Mouse (Mus musculus) limb, embryonic 14.5 days (tissue): Measurements from ENCODE around the gene Arap2. TPM values are rescaled to one million over a fixed set of nuclear protein-coding genes. Genes with fewer than 3 reads are reported as not detected.

Experiments
- ATAC-seq: fragments of 200-750 bp; cut with Nextera tagmentation; 2 replicates; pipeline ENCODE4 v1.8.0; 2017; ENCODE audit warnings: low read depth, moderate number of reproducible peaks, moderate TSS enrichment; ENCODE audit not compliant: low FRiP score
- DNase-seq: peaks from one replicate; pipeline ENCODE4 v3.0.0-alpha.2; 2015; ENCODE audit warnings: low spot score
- H3K27ac ChIP-seq: fragments of 300-500 bp; sonication (generic); replicated peaks from 2 replicates; pipeline ENCODE4 v1.5.1; 2014; ENCODE audit warnings: low read depth, mild to moderate bottlenecking, low read length, moderate library complexity, mixed read lengths
- H3K27me3 ChIP-seq: fragments of 300-500 bp; sonication (generic); 2 replicates; pipeline ENCODE4 v1.6.1; 2014; ENCODE audit warnings: low read length, mixed read lengths; ENCODE audit not compliant: control insufficient read depth, insufficient read depth
- H3K36me3 ChIP-seq: fragments of 300-500 bp; sonication (generic); 2 replicates; pipeline ENCODE4 v1.6.1; 2014; ENCODE audit warnings: mild to moderate bottlenecking, low read length, moderate library complexity, mixed read lengths; ENCODE audit not compliant: control insufficient read depth, insufficient read depth
- H3K4me1 ChIP-seq: fragments of 300-500 bp; sonication (generic); 2 replicates; pipeline ENCODE4 v1.6.1; 2014; ENCODE audit warnings: antibody characterized with exemption, low read length, mixed read lengths; ENCODE audit not compliant: control insufficient read depth, insufficient read depth
- H3K4me2 ChIP-seq: fragments of 300-500 bp; sonication (generic); replicated peaks from 2 replicates; pipeline ENCODE4 v1.6.1; 2014; ENCODE audit warnings: low read depth, mild to moderate bottlenecking, low read length, moderate library complexity; ENCODE audit not compliant: severe bottlenecking
- H3K4me3 ChIP-seq: fragments of 300-500 bp; sonication (generic); replicated peaks from 2 replicates; pipeline ENCODE4 v1.5.1; 2014; ENCODE audit warnings: low read length
- H3K9ac ChIP-seq: fragments of 300-500 bp; sonication (generic); 2 replicates; pipeline ENCODE4 v1.6.1; 2014; ENCODE audit warnings: mild to moderate bottlenecking, low read depth, low read length, moderate library complexity; ENCODE audit not compliant: severe bottlenecking
- H3K9me3 ChIP-seq: fragments of 300-500 bp; sonication (generic); 2 replicates; pipeline ENCODE4 v1.6.1; 2016; ENCODE audit warnings: low read length; ENCODE audit not compliant: control insufficient read depth
- POLR2A ChIP-seq: fragments of 200-500 bp; IDR thresholded peaks from 2 replicates; pipeline ENCODE4 v1.8.0; 2012; ENCODE audit warnings: inconsistent platforms, mild to moderate bottlenecking, moderate library complexity, borderline replicate concordance; ENCODE audit not compliant: insufficient read depth, insufficient read length; ENCODE audit errors: extremely low read depth
- WGBS: fragments of 180-500 bp; shearing (Covaris S2); extraction: QIAGEN DNeasy Blood & Tissue Kit; methylation state at CpG from one replicate; pipeline ENCODE4 v1.1.7; 2014; 5-methylcytosine and 5-hydroxymethylcytosine counted together
- polyA plus RNA-seq, 2 experiments: library from polyadenylated mRNA; depleted of rRNA in 1 of 2; stranded (reverse) in 1 of 2; unstranded in 1 of 2; fragments of >200 nt; fragmentation: Nextera tagmentation in 1 of 2; extraction: Ambion mirVana in 1 of 2; gene quantifications; 2 replicates each; pipeline versions ENCODE4 v1.2.1 to v1.2.3; 2012 to 2014

Gene Arap2
- polyA plus RNA-seq, 2 experiments: 2.4 to 8.0 TPM

- H3K27me3 ChIP-seq: no peaks in the 10 kb centered on the region
- no peaks in the 10 kb centered on the region for H3K36me3 ChIP-seq
- H3K4me2 ChIP-seq: no peak overlapping the region
- no peak for ATAC-seq
- TF ChIP-seq POLR2A: no peak
- H3K27ac ChIP-seq: no peak overlapping the region
- H3K9me3 ChIP-seq: no peaks in the 10 kb centered on the region
- no peak overlapping the region for H3K9ac ChIP-seq
- DNase-seq: no peak
- 93% methylated on average over 3 of the region's 3 CpGs for WGBS
- H3K4me1 ChIP-seq: no peaks in the 10 kb centered on the region
- no peak overlapping the region for H3K4me3 ChIP-seq
These were observed 191.6 kb downstream of the Arap2 start for GRCm38 (mm10) chr5:62574336-62574844.

Other genes with a start within 250 kb of the Arap2 start
- not detected in 2 replicates for gene Dthd1, start 47.7 kb upstream of the Arap2 start, polyA plus RNA-seq (2012; rRNA removed)
- gene Dthd1, start 47.7 kb upstream of the Arap2 start, polyA plus RNA-seq (2014; fragmentation: Nextera tagmentation; extraction: Ambion mirVana): not detected in 2 replicates